Mouse (Mus musculus) midbrain, embryonic 13.5 days (tissue): ENCODE measurements around the gene Obox5. TPM values are rescaled to one million over a fixed set of nuclear protein-coding genes. Genes with fewer than 3 reads are reported as not detected.
"Not testable (repeated sequence)": the region's sequence is repeated elsewhere in the genome, so short reads cannot be mapped to it uniquely, and the experiment has no call there.

Source experiments
- ATAC-seq: fragments of 200-750 bp; cut with Nextera tagmentation; 2 replicates; pipeline ENCODE4 v1.8.0; 2017; ENCODE audit warnings: mild to moderate bottlenecking, moderate TSS enrichment, moderate library complexity
- H3K27ac ChIP-seq: fragments of 300-500 bp; sonication (generic); 2 replicates; pipeline ENCODE4 v1.5.1; 2015; ENCODE audit warnings: inconsistent platforms, mild to moderate bottlenecking, moderate library complexity
- H3K27me3 ChIP-seq: fragments of 300-500 bp; sonication (generic); 2 replicates; pipeline ENCODE4 v1.6.1; 2015; ENCODE audit warnings: mild to moderate bottlenecking, inconsistent platforms
- H3K36me3 ChIP-seq: fragments of 300-500 bp; sonication (generic); 2 replicates; pipeline ENCODE4 v1.6.1; 2015; ENCODE audit warnings: mild to moderate bottlenecking, inconsistent platforms
- H3K4me1 ChIP-seq: fragments of 300-500 bp; sonication (generic); replicated peaks from 2 replicates; pipeline ENCODE4 v1.6.1; 2015; ENCODE audit warnings: inconsistent platforms
- H3K4me2 ChIP-seq: fragments of 300-500 bp; sonication (generic); replicated peaks from 2 replicates; pipeline ENCODE4 v1.6.1; 2015; ENCODE audit warnings: moderate library complexity, mild to moderate bottlenecking, inconsistent platforms
- H3K4me3 ChIP-seq: fragments of 300-500 bp; sonication (generic); replicated peaks from 2 replicates; pipeline ENCODE4 v1.5.1; 2015; ENCODE audit warnings: mild to moderate bottlenecking, inconsistent platforms
- H3K9ac ChIP-seq: fragments of 300-500 bp; sonication (generic); replicated peaks from 2 replicates; pipeline ENCODE4 v1.6.1; 2015; ENCODE audit warnings: mild to moderate bottlenecking, inconsistent platforms
- H3K9me3 ChIP-seq: fragments of 300-500 bp; sonication (generic); 2 replicates; pipeline ENCODE4 v1.6.1; 2016; ENCODE audit warnings: mild to moderate bottlenecking, inconsistent platforms
- WGBS: fragments of 180-500 bp; shearing (Covaris S2); methylation state at CpG from one replicate; pipeline ENCODE4 v1.1.7; 2015; 5-methylcytosine and 5-hydroxymethylcytosine counted together
- polyA plus RNA-seq: library from polyadenylated mRNA; unstranded; fragments of >200 nt; fragmentation: Nextera tagmentation; extraction: Ambion mirVana; gene quantifications from 2 replicates; pipeline ENCODE4 v1.2.1, GENCODE M21; 2015

The Obox5 gene
- polyA plus RNA-seq, result not detected in 2 replicates

DNA sequence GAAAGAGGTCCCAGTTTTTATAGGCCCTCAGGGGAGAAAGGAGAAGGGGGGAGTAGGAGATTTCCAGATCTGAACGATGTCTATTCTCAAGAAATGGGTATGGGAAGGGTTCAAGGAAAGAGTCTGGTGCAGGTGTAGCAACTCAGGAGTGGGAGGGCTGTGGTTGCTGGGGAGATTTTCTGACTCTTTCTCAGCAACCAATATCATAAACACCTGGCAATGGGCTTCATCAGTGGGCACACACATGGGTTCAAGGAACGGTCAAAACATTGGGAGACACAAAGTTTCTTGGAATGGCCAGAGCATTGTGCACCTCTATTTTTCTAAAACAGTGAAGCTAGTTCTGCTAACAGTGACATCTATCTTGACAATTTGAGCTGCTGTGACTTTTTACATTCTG, at the start of gene Obox5:
Gene Obox5 (plus strand): TSS at position 301 of the 400 bp plus-strand sequence.
- not testable (repeated sequence) for H3K36me3 ChIP-seq, ATAC-seq, H3K27ac ChIP-seq, H3K4me3 ChIP-seq, H3K27me3 ChIP-seq, H3K4me1 ChIP-seq, H3K4me2 ChIP-seq, H3K9ac ChIP-seq
- H3K9me3 ChIP-seq, result peaks cover 32% of the 10 kb centered on the region
- WGBS, result 72% methylated on average over 2 of the region's 2 CpGs

- not testable (repeated sequence) for H3K36me3 ChIP-seq, H3K9ac ChIP-seq, H3K4me3 ChIP-seq, H3K4me2 ChIP-seq, H3K27ac ChIP-seq, ATAC-seq, H3K4me1 ChIP-seq, H3K27me3 ChIP-seq
- H3K9me3 ChIP-seq, result peaks cover 32% of the 10 kb centered on the region
- 74% methylated on average over 5 of the region's 5 CpGs for WGBS
These were observed 635 bp upstream of the Obox5 start for GRCm38 (mm10) chr7:15749296-15749695.

Other genes starting within 250 kb of the Obox5 start
- not detected in 2 replicates for gene Obox3, start 110.2 kb upstream of the Obox5 start, polyA plus RNA-seq
- gene Obox6, start 89.5 kb downstream of the Obox5 start, polyA plus RNA-seq, result not detected in 2 replicates
- 0.10 and 0.43 TPM in 2 replicates for gene Crx, start 129.8 kb downstream of the Obox5 start, polyA plus RNA-seq
- 0.34 and 0.81 TPM in 2 replicates for gene Crxos, start 132.5 kb downstream of the Obox5 start, polyA plus RNA-seq
- gene Selenow, start 172.3 kb downstream of the Obox5 start, polyA plus RNA-seq, result 1,286 and 1,320 TPM in 2 replicates
- gene Nop53, start 195.9 kb downstream of the Obox5 start, polyA plus RNA-seq, result 140 and 151 TPM in 2 replicates
- 3.3 and 4.7 TPM in 2 replicates for gene Ehd2, start 217.4 kb downstream of the Obox5 start, polyA plus RNA-seq